Mouse (Mus musculus) intestine, embryonic 14.5 days (tissue): ENCODE results near the gene Smarcb1. TPM values are rescaled to one million over a fixed set of nuclear protein-coding genes. Genes with fewer than 3 reads are reported as not detected.
"Not testable (repeated sequence)": the region's sequence is repeated elsewhere in the genome, so short reads cannot be mapped to it uniquely, and the experiment has no call there.

Experiments
- ATAC-seq: fragments of 200-750 bp; cut with Nextera tagmentation; replicated peaks from 2 replicates; pipeline ENCODE4 v1.8.0; 2017; ENCODE audit warnings: low read depth, moderate number of reproducible peaks, moderate TSS enrichment, moderate library complexity; ENCODE audit not compliant: low FRiP score, low TSS enrichment
- DNase-seq: peaks from one replicate; pipeline ENCODE4 v3.0.0-alpha.2; 2018; ENCODE audit warnings: low spot score
- H3K27ac ChIP-seq: fragments of 300-500 bp; sonication (generic); 2 replicates; pipeline ENCODE4 v1.5.1; 2014; ENCODE audit warnings: low read depth, mild to moderate bottlenecking, control low read depth
- H3K27me3 ChIP-seq: fragments of 300-500 bp; sonication (generic); replicated peaks from 2 replicates; pipeline ENCODE4 v1.6.1; 2014; ENCODE audit warnings: low read length, control low read depth; ENCODE audit not compliant: control insufficient read depth, insufficient read depth
- H3K36me3 ChIP-seq: fragments of 300-500 bp; sonication (generic); 2 replicates; pipeline ENCODE4 v1.6.1; 2014; ENCODE audit warnings: low read length, control low read depth; ENCODE audit not compliant: control insufficient read depth, insufficient read depth
- H3K4me1 ChIP-seq: fragments of 300-500 bp; sonication (generic); replicated peaks from 2 replicates; pipeline ENCODE4 v1.6.1; 2014; ENCODE audit warnings: low read length, control low read depth, mixed read lengths; ENCODE audit not compliant: control insufficient read depth, insufficient read depth
- H3K4me2 ChIP-seq: fragments of 300-500 bp; sonication (generic); 2 replicates; pipeline ENCODE4 v1.6.1; 2014; ENCODE audit warnings: low read length
- H3K4me3 ChIP-seq: fragments of 300-500 bp; sonication (generic); 2 replicates; pipeline ENCODE4 v1.5.1; 2014; ENCODE audit warnings: low read depth, low read length, control low read depth, mixed read lengths
- H3K9ac ChIP-seq: fragments of 300-500 bp; sonication (generic); 2 replicates; pipeline ENCODE4 v1.6.1; 2014; ENCODE audit warnings: mild to moderate bottlenecking, low read length
- H3K9me3 ChIP-seq: fragments of 300-500 bp; sonication (generic); 2 replicates; pipeline ENCODE4 v1.6.1; 2016; ENCODE audit warnings: low read length, control low read depth; ENCODE audit not compliant: control insufficient read depth
- WGBS: fragments of 180-500 bp; shearing (Covaris S2); extraction: QIAGEN DNeasy Blood & Tissue Kit; methylation state at CpG from one replicate; pipeline ENCODE4 v1.1.7; 2014; 5-methylcytosine and 5-hydroxymethylcytosine counted together
- polyA plus RNA-seq: library from polyadenylated mRNA; unstranded; fragments of >200 nt; fragmentation: Nextera tagmentation; extraction: Ambion mirVana; gene quantifications from 2 replicates; pipeline ENCODE4 v1.2.1, GENCODE M21; 2014

The Smarcb1 gene
- polyA plus RNA-seq, 1 experiment from 2014 or later = 189 TPM

DNA sequence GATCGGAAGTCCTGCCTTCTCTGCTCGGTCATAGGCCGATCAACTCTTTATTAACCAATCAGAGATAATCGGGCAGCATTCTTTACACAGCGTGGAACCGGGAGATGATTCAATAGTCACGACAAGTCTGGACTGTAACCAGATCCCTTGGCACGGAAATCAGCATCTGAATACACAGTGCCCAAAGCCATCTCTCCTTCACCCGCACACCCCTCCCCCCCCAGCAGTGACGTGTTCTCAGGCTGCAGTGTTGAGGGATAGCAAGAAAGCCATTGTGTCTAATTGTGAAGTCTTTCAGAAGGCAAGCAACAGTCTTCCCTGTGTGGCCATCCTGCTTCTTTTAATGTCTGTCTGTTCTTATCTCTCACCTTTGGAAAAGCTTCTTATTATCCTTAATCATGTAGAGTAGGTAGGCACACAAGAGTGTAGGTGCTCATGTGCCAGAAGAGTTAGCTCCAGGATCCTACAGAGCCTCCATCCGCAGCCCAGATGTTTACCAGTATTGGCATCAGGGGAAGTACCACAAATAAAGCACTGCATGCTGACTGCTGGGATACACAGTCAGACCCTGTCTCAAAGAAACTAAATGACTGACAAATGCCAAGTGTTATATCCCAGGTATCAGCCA lies 48.4 kb downstream of the Smarcb1 start:
- DNase-seq (peak; percentile 83), ATAC-seq (peak; percentile 96)
- peak overlapping the region; percentile 75 for H3K4me2 ChIP-seq
- no peaks in the 10 kb centered on the region for H3K9me3 ChIP-seq
- H3K36me3 ChIP-seq = no peaks in the 10 kb centered on the region
- H3K4me3 ChIP-seq = peak overlapping the region; percentile 39
- H3K4me1 ChIP-seq = peaks cover 8% of the 10 kb centered on the region
- peak overlapping the region; percentile 71 for H3K27ac ChIP-seq
- H3K27me3 ChIP-seq = no peaks in the 10 kb centered on the region
- peak overlapping the region; percentile 41; the same call in 1 of the 2 replicates for H3K9ac ChIP-seq
- WGBS = 4% methylated on average over 11 of the region's 11 CpGs

DNA sequence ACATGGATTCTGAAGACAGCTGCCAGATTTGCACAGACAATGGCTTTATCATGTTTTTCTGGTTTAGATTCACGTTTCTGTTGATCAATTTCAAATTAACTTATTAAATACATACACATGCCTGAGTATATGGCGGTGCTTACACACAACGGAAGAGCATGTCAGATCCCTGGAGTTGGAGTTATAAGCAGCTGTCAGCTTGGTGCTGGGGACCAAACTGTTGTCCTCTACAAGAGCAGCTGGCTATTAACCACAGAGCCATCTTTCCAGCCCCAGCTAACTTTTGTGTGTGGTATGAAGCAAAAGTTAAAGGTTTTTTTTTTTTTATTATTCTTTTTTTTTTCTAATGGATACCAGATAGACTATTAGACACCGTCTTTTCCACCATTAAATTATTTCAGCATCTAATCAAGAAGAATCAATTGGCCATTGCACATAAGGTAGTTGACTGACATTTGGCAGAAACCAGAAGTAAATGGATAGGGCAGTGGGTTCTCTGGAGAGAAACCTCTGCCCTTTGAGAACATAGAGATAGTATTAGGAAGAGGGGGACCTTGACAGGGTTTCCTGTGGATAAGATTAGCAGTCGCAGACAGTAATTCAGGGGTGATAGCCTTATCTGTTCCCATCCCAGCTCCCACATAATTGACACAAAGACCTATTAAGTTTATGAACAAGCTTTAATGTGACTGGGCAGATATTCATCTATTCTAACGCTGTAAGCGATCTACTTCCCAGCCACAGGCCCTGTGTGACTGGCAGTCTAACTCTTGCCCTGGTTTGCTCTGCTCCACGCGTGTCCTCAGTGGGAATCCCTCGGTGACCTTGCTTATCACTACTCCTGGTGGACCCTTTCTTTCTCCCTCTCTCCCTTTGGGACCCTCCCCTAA lies 49.1 kb downstream of the Smarcb1 start:
- no peak for ATAC-seq
- DNase-seq = no peak
- Histone ChIP-seq H3K4me2 (peak overlapping the region; percentile 75), H3K4me1 (peaks cover 8% of the 10 kb centered on the region), H3K36me3 (no peaks in the 10 kb centered on the region), H3K9me3 (no peaks in the 10 kb centered on the region), H3K27ac (0 out of 2 replicates have a peak overlapping the region, but pooled peaks have one; percentile 17), H3K9ac (peak overlapping the region; percentile 41; the same call in 1 of the 2 replicates), H3K27me3 (no peaks in the 10 kb centered on the region), H3K4me3 (peak overlapping the region; percentile 39)
- WGBS = 38% methylated on average over 10 of the region's 10 CpGs

DNA sequence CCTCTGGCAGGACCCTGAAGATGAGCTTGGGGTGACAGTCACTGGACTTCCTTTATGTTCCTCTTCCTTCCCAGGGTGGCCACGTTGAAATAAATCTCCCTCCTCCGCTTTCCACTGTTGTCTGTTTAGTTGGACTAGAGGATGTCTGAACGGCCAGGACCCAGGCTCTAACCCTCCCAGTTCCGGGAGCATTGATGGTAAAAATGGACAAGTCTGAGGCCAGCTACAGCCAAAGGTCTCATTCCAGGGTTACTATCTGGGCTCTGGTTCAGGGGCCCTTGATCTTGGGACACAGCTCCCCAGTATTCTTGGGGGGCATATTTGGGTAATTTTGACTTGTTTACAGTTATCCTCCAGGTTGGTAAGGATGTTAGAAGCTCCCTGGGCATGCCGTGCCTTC lies 59.8 kb downstream of the Smarcb1 start:
- no peaks in the 10 kb centered on the region for H3K27me3 ChIP-seq
- DNase-seq = no peak
- no peak overlapping the region for H3K9ac ChIP-seq
- H3K4me2 ChIP-seq = no peak overlapping the region
- H3K4me1 ChIP-seq = peaks cover 17% of the 10 kb centered on the region
- no peak overlapping the region for H3K4me3 ChIP-seq
- peaks cover 20% of the 10 kb centered on the region for H3K36me3 ChIP-seq
- no peak for ATAC-seq
- no peak overlapping the region for H3K27ac ChIP-seq
- WGBS = 89% methylated on average over 5 of the region's 5 CpGs
- no peaks in the 10 kb centered on the region for H3K9me3 ChIP-seq

DNA sequence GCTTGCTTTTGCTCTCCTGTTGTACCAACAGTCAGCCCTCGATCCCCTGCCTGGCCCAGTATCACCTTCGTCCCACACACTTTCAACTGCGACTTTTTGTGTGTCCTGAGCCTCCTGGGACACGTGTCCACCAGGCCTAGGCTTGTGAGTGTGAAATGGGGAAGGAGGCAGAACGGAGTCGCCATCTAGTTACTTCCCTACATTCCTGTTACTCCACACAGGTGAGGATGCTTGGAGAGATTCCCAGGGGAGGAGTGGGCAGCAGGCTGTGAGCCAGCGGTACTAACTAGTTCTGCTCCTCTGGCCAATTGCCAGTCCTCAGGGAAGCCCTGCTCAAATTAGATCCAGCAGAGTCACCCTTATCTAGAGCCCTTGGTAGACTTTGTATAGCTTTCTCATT lies 60.7 kb downstream of the Smarcb1 start:
- WGBS = 45% methylated on average over 7 of the region's 7 CpGs
- DNase-seq = no peak

DNA sequence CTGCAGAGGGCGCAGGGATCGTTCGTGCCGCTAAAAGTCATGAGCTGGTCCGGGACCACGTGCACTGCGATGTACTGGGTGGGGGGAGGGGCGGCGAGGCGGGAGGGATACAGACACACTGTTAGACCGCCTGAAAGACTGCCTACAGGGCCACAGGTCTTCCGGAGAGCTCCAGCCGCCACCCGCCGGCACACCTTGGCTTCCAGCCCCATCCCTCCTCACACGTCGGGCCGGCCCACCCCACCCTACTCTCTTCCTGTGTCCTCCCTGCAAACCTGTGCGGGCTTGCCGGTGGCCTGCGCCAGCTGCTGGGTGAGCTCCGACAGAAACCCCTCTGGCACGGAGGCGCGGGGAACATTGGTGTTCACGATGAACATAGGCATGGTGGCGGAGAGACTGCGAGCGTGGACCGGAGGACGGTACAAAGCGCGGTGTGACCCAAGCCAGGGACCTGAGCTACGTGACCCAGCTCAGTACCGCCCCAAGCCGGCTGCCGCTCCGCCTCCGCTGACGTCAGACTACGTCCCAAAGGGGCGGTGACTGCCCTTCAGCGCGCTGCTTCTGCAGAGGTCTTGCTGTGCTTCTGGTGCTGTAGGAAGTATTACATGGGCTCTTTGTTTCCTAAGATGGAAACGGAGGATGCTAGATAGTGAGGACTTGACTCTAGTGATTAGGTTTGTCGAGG lies 61.5 kb downstream of the Smarcb1 start, which contains the start of gene Mif:
Gene Mif, minus strand, starts transcription at position 455 of the 685 bp plus-strand sequence.
- Histone ChIP-seq H3K4me3 (peak within 1 kb of the TSS; percentile 65), H3K4me1 (peaks cover 17% of the 10 kb centered on the region), H3K36me3 (peaks cover 20% of the 10 kb centered on the region), H3K27ac (peak within 1 kb of the TSS; percentile 96), H3K4me2 (peak within 1 kb of the TSS; percentile 88), H3K9ac (peak within 1 kb of the TSS; percentile 94)
- peak; percentile 97 for ATAC-seq
- H3K27me3 ChIP-seq, H3K9me3 ChIP-seq: not testable (repeated sequence)
- WGBS = under 1% methylated on average over 37 of the region's 46 CpGs
- peak; percentile 99 for DNase-seq

More for the DNA sequence above, 60.7 kb downstream of the Smarcb1 start:
- ATAC-seq = no peak
- Histone ChIP-seq H3K9ac (no peak overlapping the region), H3K27ac (peak overlapping the region; percentile 96), H3K4me2 (peak overlapping the region; percentile 88; the same call in 1 of the 2 replicates), H3K27me3 (no peaks in the 10 kb centered on the region), H3K36me3 (peaks cover 20% of the 10 kb centered on the region), H3K4me1 (peaks cover 17% of the 10 kb centered on the region), H3K4me3 (peak overlapping the region; percentile 65; the same call in 1 of the 2 replicates), H3K9me3 (no peaks in the 10 kb centered on the region)

DNA sequence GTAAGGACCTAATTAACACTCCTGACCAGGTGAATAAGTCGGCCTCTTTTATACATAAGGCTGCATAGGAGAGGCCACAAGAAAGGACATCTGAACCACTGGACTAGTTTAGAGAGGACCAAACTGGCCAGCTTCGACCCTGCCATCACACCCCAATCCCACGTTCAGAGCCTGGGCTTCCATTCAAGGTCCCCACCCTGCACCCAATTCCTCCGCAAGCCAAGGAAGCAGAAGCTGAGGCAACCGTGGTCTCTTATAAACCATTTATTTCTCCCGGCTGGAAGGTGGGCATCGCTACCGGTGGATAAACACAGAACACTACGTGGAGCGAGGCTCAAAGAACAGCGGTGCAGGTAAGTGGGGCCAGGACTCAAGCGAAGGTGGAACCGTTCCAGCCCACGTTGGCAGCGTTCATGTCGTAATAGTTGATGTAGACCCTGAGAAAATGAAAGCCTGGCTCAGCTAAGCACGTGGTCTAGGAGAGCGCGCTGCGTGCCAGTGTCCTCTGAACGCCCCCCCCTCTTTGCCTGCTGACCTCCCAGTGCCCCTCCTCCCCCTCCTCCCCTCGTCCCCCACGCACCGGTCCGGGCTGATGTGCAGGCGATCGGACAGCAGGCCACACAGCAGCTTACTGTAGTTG lies 62.2 kb downstream of the Smarcb1 start:
- Histone ChIP-seq H3K27me3 (no peaks in the 10 kb centered on the region), H3K4me3 (peak overlapping the region; percentile 65), H3K9me3 (no peaks in the 10 kb centered on the region), H3K4me1 (peaks cover 17% of the 10 kb centered on the region), H3K9ac (peak overlapping the region; percentile 94), H3K36me3 (peaks cover 20% of the 10 kb centered on the region), H3K4me2 (peak overlapping the region; percentile 88), H3K27ac (peak overlapping the region; percentile 96)
- DNase-seq (peak; percentile 81), ATAC-seq (peak; percentile 67)
- 1% methylated on average over 27 of the region's 27 CpGs for WGBS

DNA sequence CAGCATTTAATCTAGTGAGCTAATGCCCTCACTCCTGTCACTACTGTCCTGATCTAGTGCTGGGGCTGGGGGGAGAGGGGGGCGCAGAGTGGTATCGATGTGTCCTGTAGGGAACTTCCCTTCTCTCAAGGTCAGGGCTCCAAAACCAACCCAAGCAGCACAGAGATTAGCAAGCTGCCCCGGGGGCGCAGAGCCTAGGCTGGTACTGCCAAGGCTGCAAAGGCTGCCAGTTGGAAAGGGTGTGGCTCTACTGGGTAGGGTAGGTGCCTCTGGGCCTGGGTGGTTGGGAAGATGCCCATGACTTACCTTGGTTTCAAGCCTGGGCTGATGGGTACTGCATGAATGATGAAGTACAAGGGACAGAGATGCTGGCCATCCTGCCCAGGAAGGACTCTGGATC lies 63.8 kb downstream of the Smarcb1 start:
- Histone ChIP-seq H3K27ac (no peak overlapping the region), H3K4me1 (peaks cover 17% of the 10 kb centered on the region), H3K4me2 (no peak overlapping the region), H3K27me3 (no peaks in the 10 kb centered on the region), H3K9ac (no peak overlapping the region), H3K9me3 (no peaks in the 10 kb centered on the region), H3K4me3 (no peak overlapping the region), H3K36me3 (peaks cover 20% of the 10 kb centered on the region)
- no peak for ATAC-seq
- WGBS = 88% methylated on average over 4 of the region's 4 CpGs
- DNase-seq = no peak

DNA sequence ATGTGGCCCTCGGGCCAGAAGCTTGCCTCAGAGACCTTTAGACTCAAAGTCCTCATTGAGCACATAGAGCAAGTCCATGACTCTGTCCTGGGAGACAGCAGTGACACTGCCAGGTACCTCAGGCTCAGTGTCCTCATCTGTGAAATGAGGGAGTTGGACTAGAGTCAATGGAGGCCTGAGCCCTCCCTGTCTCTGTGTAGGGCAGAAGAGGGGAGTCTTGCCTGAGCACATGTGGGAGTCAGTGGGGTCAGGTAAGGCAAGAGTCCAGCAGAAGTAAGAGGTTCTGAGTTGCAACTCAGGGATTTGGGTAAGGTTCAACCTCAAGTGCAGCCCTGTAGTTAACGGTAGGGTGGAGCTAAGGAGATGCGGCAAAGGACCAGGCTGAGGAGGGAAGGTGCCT lies 64.4 kb downstream of the Smarcb1 start:
- Histone ChIP-seq H3K4me2 (no peak overlapping the region), H3K4me1 (peaks cover 17% of the 10 kb centered on the region), H3K9me3 (no peaks in the 10 kb centered on the region), H3K4me3 (no peak overlapping the region), H3K36me3 (peaks cover 20% of the 10 kb centered on the region), H3K9ac (no peak overlapping the region), H3K27me3 (no peaks in the 10 kb centered on the region), H3K27ac (no peak overlapping the region)
- ATAC-seq (no peak), DNase-seq (no peak)
- 71% methylated on average over 3 of the region's 3 CpGs for WGBS
